Mouse (Mus musculus): ENCODE measurements at regions not wholly inside any gene's neighbourhood (a gene's known extent, or its start where the extent isn't known, plus 50 kb on each side); places are given as distances from the start of the nearest gene placed in this dataset.

DNA sequence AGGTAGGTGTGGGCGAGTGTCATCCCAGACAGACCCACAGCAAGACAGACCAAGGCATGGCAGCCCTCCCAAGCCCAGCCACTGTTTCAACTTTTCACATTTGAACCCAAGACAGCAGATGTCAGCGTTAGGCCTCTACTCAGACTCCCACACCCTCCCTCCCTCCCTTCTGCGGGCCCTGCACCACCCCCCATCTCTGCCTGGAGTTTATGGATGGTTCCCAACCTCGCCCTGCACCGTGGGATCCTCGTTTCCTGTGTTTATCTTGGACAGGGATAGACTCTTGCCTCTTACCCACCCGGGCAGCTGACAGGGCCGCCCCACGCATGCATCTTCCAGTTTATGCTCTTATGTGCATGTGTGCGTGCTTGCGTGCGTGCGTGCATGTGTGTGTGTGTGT lies 85.2 kb upstream of the Zbtb40 start:
- no peak for TF ChIP-seq POLR2A (IDR thresholded peaks at IDR 0.05; ENCODE audit: borderline replicate concordance, extremely low read depth, insufficient read depth, insufficient read length)
- no peaks in the 10 kb centered on the region for H3K36me3 ChIP-seq (ENCODE audit: control insufficient read depth, insufficient read depth, low read length)
- no peak overlapping the region for H3K9ac ChIP-seq (ENCODE audit: low read depth, low read length, severe bottlenecking)
- H3K4me3 ChIP-seq (replicated peaks; ENCODE audit: low read length) = no peak overlapping the region
- peak; percentile 51 for ATAC-seq (ENCODE audit: low FRiP score, low read depth)
- peaks cover 12% of the 10 kb centered on the region for H3K4me1 ChIP-seq (ENCODE audit: control insufficient read depth, insufficient read depth, low read length)
- peak overlapping the region; percentile 19; the same call in 1 of the 2 replicates for H3K27ac ChIP-seq (replicated peaks; ENCODE audit: low read depth, low read length)
- no peak for DNase-seq (ENCODE audit: low spot score)
- 40% methylated on average over 12 of the region's 13 CpGs for WGBS
- no peaks in the 10 kb centered on the region for H3K9me3 ChIP-seq (ENCODE audit: control insufficient read depth, low read length)
- no peak overlapping the region for H3K4me2 ChIP-seq (replicated peaks; ENCODE audit: low read depth, low read length, severe bottlenecking)
- H3K27me3 ChIP-seq (ENCODE audit: control insufficient read depth, insufficient read depth, low read length) = no peaks in the 10 kb centered on the region

DNA sequence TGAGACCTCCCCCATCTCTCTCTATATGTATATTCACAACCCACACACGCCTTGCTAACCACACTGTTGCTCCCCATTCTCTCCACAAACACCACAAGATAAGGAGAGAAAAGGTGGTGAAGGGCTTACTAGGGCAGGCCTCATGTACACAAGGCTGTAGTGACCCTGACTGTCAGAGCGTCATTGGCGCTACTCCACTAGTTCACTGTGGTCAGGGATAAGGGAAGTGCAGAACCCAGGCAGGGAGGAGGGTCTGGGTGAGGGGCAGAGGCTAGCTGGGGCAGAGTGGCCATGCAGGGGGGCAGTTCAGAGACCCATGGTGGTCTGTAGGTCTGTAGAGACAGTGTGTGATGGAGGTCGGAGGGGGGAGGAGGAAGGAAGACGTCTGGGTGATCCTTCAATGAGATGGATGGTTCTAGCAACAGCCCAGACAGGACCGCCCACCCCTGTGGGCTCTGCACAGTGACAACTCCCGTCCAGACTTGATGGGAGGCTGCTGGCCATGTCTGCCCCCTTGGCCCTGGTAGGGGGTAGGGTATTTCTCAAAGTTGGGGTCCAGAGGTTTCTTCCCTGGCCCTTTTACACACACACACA lies 82.1 kb upstream of the Zbtb40 start:
- no peak overlapping the region for H3K9ac ChIP-seq (ENCODE audit: low read depth, low read length, severe bottlenecking)
- TF ChIP-seq POLR2A (IDR thresholded peaks at IDR 0.05; ENCODE audit: borderline replicate concordance, extremely low read depth, insufficient read depth, insufficient read length) = no peak
- 44% methylated on average over 7 of the region's 7 CpGs for WGBS
- H3K4me1 ChIP-seq (ENCODE audit: control insufficient read depth, insufficient read depth, low read length) = peaks cover 19% of the 10 kb centered on the region
- no peaks in the 10 kb centered on the region for H3K9me3 ChIP-seq (ENCODE audit: control insufficient read depth, low read length)
- H3K27ac ChIP-seq (replicated peaks; ENCODE audit: low read depth, low read length) = no peak overlapping the region
- no peak overlapping the region for H3K4me2 ChIP-seq (replicated peaks; ENCODE audit: low read depth, low read length, severe bottlenecking)
- DNase-seq (ENCODE audit: low spot score) (no peak), ATAC-seq (ENCODE audit: low FRiP score, low read depth) (no peak)
- no peaks in the 10 kb centered on the region; the same call in 1 of the 2 replicates for H3K27me3 ChIP-seq (ENCODE audit: control insufficient read depth, insufficient read depth, low read length)
- no peak overlapping the region for H3K4me3 ChIP-seq (replicated peaks; ENCODE audit: low read length)
- no peaks in the 10 kb centered on the region for H3K36me3 ChIP-seq (ENCODE audit: control insufficient read depth, insufficient read depth, low read length)

DNA sequence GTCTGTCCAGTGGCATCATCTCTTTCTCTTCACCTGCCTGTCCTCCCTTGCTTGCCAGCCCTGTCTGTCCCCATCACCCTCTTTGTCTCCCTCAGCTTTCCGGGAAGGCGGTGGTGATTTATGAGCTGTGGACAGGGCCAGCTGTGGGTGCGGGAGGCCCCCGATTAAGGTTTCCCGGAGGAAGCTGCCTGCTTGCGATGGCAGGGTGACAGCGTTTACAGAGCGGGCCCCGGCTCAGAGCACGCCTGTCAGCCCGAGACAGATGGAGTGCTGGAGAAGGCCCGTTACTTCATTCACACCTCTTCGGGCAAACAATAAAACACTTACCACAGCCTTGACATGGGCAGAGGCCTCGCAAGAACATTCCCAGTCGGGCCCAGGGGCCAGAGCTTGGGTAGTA lies 79.6 kb upstream of the Zbtb40 start:
- Histone ChIP-seq H3K4me2 (replicated peaks; ENCODE audit: low read depth, low read length, severe bottlenecking) (no peak overlapping the region), H3K4me1 (ENCODE audit: control insufficient read depth, insufficient read depth, low read length) (peaks cover 9% of the 10 kb centered on the region; the same call in 1 of the 2 replicates), H3K9me3 (ENCODE audit: control insufficient read depth, low read length) (no peaks in the 10 kb centered on the region), H3K9ac (ENCODE audit: low read depth, low read length, severe bottlenecking) (no peak overlapping the region), H3K4me3 (replicated peaks; ENCODE audit: low read length) (no peak overlapping the region), H3K27me3 (ENCODE audit: control insufficient read depth, insufficient read depth, low read length) (no peaks in the 10 kb centered on the region; the same call in 1 of the 2 replicates), H3K27ac (replicated peaks; ENCODE audit: low read depth, low read length) (no peak overlapping the region; the same call in 1 of the 2 replicates), H3K36me3 (ENCODE audit: control insufficient read depth, insufficient read depth, low read length) (no peaks in the 10 kb centered on the region)
- DNase-seq (ENCODE audit: low spot score) (peak; percentile 45), ATAC-seq (ENCODE audit: low FRiP score, low read depth) (no peak)
- no peak for TF ChIP-seq POLR2A (IDR thresholded peaks at IDR 0.05; ENCODE audit: borderline replicate concordance, extremely low read depth, insufficient read depth, insufficient read length)
- WGBS = 6% methylated on average over 15 of the region's 15 CpGs

DNA sequence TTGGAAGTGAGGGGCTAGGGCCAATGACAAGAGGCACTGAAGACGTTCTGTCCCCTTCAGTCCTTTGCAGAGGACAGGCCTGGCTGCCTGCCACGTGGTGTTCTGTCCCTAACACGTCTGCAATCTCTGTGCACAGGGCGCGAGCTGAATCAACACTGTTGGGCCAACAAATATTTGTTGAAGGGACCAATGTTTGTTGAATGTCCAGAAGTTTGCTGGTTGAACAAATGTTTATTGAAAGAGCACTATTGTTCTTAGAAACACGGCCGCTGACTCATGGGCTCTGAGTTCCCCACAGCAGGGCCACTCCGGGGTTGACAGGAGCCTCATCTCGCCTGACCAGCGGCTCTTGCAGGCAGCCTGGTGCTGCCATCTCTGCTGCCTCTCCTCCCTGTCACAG lies 73.1 kb upstream of the Zbtb40 start:
- no peak for DNase-seq (ENCODE audit: low spot score)
- H3K36me3 ChIP-seq (ENCODE audit: control insufficient read depth, insufficient read depth, low read length) = no peaks in the 10 kb centered on the region
- ATAC-seq (ENCODE audit: low FRiP score, low read depth) = no peak
- peaks cover 14% of the 10 kb centered on the region for H3K4me1 ChIP-seq (ENCODE audit: control insufficient read depth, insufficient read depth, low read length)
- H3K27ac ChIP-seq (replicated peaks; ENCODE audit: low read depth, low read length) = no peak overlapping the region
- H3K4me2 ChIP-seq (replicated peaks; ENCODE audit: low read depth, low read length, severe bottlenecking) = no peak overlapping the region
- 68% methylated on average over 10 of the region's 10 CpGs for WGBS
- no peak overlapping the region for H3K4me3 ChIP-seq (replicated peaks; ENCODE audit: low read length)
- no peaks in the 10 kb centered on the region for H3K27me3 ChIP-seq (ENCODE audit: control insufficient read depth, insufficient read depth, low read length)
- TF ChIP-seq POLR2A (IDR thresholded peaks at IDR 0.05; ENCODE audit: borderline replicate concordance, extremely low read depth, insufficient read depth, insufficient read length) = no peak
- no peak overlapping the region for H3K9ac ChIP-seq (ENCODE audit: low read depth, low read length, severe bottlenecking)
- no peaks in the 10 kb centered on the region for H3K9me3 ChIP-seq (ENCODE audit: control insufficient read depth, low read length)

DNA sequence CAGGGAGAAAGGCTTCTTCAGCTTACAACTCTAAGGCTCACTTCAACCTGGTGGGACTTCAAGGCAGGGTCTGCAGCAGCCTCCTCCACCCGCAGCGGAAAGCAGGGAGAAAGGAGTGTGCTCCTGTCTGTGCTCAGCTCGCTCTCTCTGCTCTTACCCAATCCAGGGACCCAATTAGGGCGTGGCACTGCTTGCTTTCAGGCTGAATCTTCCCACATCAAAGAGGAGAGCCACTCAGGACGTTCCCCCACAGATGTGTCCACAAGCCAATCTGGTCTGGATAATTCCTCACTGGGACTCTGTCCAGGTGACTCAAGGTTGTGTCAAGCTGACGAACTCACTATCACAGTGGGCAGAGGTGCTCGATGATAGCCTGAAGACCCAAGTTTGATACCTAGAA lies 72.0 kb upstream of the Zbtb40 start:
- 47% methylated on average over 7 of the region's 7 CpGs for WGBS
- Histone ChIP-seq H3K27ac (replicated peaks; ENCODE audit: low read depth, low read length) (no peak overlapping the region), H3K4me3 (replicated peaks; ENCODE audit: low read length) (no peak overlapping the region)

More for the DNA sequence above, 72.0 kb upstream of the Zbtb40 start:
- TF ChIP-seq POLR2A (IDR thresholded peaks at IDR 0.05; ENCODE audit: borderline replicate concordance, extremely low read depth, insufficient read depth, insufficient read length) = no peak
- no peak for ATAC-seq (ENCODE audit: low FRiP score, low read depth)
- Histone ChIP-seq H3K9ac (ENCODE audit: low read depth, low read length, severe bottlenecking) (no peak overlapping the region), H3K27me3 (ENCODE audit: control insufficient read depth, insufficient read depth, low read length) (no peaks in the 10 kb centered on the region), H3K4me2 (replicated peaks; ENCODE audit: low read depth, low read length, severe bottlenecking) (no peak overlapping the region), H3K36me3 (ENCODE audit: control insufficient read depth, insufficient read depth, low read length) (no peaks in the 10 kb centered on the region), H3K9me3 (ENCODE audit: control insufficient read depth, low read length) (no peaks in the 10 kb centered on the region), H3K4me1 (ENCODE audit: control insufficient read depth, insufficient read depth, low read length) (peaks cover 14% of the 10 kb centered on the region)
- no peak for DNase-seq (ENCODE audit: low spot score)
